19 mouse cellular contexts compared by ENCODE assay signal in genomic region chr13:41257851-41258250, GRCm38 (mm10). TPM values are rescaled to one million over a fixed set of nuclear protein-coding genes. Genes with fewer than 3 reads are reported as not detected.
DNase-seq lines count a peak whose midpoint lies in the region; ATAC-seq lines count a peak whose summit lies in the region.
"Had no signal": no experiment of that assay in that cellular context is flagged by ENCODE, and none has a peak within 500 bp of the region (broad histone marks: within the 10 kb centered on the region; RNA-seq: fewer than 3 reads in every experiment).

No protein-coding gene starts in this region.

- DNase-seq in frontal cortex, postnatal 14 days (ENCODE audit: low spot score in 2 of 2), result no peak
- DNase-seq in heart, adult 11 months, result peak; percentile 92
- no peak for DNase-seq in heart, postnatal 36 days
- DNase-seq in ovary, postnatal 14 days (ENCODE audit: low spot score), result no peak
- DNase-seq: adrenal gland, adult 2 months; adrenal gland, postnatal 10 days; adrenal gland, postnatal 25 days; cerebellum, adult 11 months; cerebellum, adult 18-20 months; cerebellum, adult 8-10 months; cerebellum, adult 9-11 months; cerebellum, postnatal 14 days; forebrain, postnatal 0 days had no signal

- ATAC-seq in frontal cortex, adult (ENCODE audit: low TSS enrichment), result peak; percentile 44; the same call in 1 of the 2 replicates
- ATAC-seq: forebrain, embryonic 13.5 days; forebrain, embryonic 15.5 days; forebrain, postnatal 0 days had no signal

- intact Hi-C loops in heart, postnatal 36 days (cut with DNase I), result no loop called here

RNA-seq across cellular contexts. Expression of gene Smim13, which starts 8.2 kb away (rescaled TPM):
- total RNA-seq in heart, postnatal 36 days (2021), result 10 to 100 TPM; 23.6 to 25.0 TPM

RNA-seq across cellular contexts. Expression of gene Gm17364, which starts 15.9 kb away (rescaled TPM):
- not detected for total RNA-seq in heart, postnatal 36 days (2021)
- total RNA-seq: adrenal gland, adult 2 months; adrenal gland, postnatal 10 days; adrenal gland, postnatal 25 days; adrenal gland, postnatal 4 days; ES-E14; forebrain, postnatal 0 days; MEL had no signal

RNA-seq across cellular contexts. Expression of gene Elovl2, which starts 37.6 kb away (rescaled TPM):
- total RNA-seq in heart, postnatal 36 days (2021), result under 1 TPM in 1 of 2 experiments, not detected in 1; 0.08 TPM
- total RNA-seq: MEL had no signal
